Mouse (Mus musculus) gastrocnemius, postnatal 10 days (tissue): ENCODE results near the gene Lypla2. TPM values are rescaled to one million over a fixed set of nuclear protein-coding genes. Genes with fewer than 3 reads are reported as not detected.
"Not testable (repeated sequence)": the region's sequence is repeated elsewhere in the genome, so short reads cannot be mapped to it uniquely, and the experiment has no call there.

ENCODE experiments used
- DNase-seq: peaks from one replicate; pipeline ENCODE4 v3.0.0; 2021; ENCODE audit warnings: mixed read lengths
- long read RNA-seq, 2 experiments: library from polyadenylated mRNA; stranded (forward); transcript quantifications; one replicate each; pipeline ENCODE4 v2.0.0; 2021
- total RNA-seq, 2 experiments: library from RNA; stranded (reverse); gene quantifications; 2 replicates each; pipeline ENCODE4 v1.2.3; 2021

Lypla2 gene
- total RNA-seq: 10 to 100 TPM; 31.4 to 35.0 TPM
- long read RNA-seq, experiment 1, transcript Lypla2-201 (10 exons, 1,626 nt): major isoform, 23 of 27 reads
- long read RNA-seq, experiment 1, partial matches to known transcripts: 0 of 27 reads
- long read RNA-seq, experiment 1, other reads (novel, unspliced or antisense): 3 of 27 reads
- long read RNA-seq, experiment 2, transcript Lypla2-201 (10 exons, 1,626 nt): major isoform, 46 of 52 reads
- long read RNA-seq, experiment 2, partial matches to known transcripts: 1 of 52 reads
- long read RNA-seq, experiment 2, other reads (novel, unspliced or antisense): 4 of 52 reads

DNA sequence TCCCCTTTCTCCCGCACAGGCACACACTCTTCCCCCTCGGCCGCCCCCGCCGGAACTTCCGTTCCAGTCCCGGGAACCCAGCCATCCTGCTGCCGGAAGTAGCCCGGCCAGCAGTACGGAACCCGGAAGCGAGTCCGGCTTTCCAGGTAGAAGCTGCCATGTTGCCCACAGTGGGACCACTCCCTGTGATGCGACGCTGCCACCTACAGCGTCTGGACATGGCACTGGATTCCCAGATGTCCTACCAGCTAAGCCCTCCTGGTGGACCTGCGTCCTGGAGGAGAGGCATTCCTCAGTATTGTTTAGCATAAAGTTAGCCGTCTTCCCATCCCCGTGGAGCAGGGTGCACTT is at the start of gene Lypla2:
Lypla2 (minus strand) TSS at position 71 of the 351 bp plus-strand sequence.
- DNase-seq: peak; percentile 90

GRCm38 (mm10) chr4:136021549-136022047 is 49.2 kb upstream of the Lypla2 start, which contains the start of gene Eloa:
TSS of gene Eloa (minus strand) at chr4:136021763.
- peak; percentile 100 for DNase-seq

GRCm38 (mm10) chr4:136020743-136021548 is 48.5 kb upstream of the Lypla2 start:
- DNase-seq: no peak

GRCm38 (mm10) chr4:136016059-136016602 is 43.7 kb upstream of the Lypla2 start:
- no peak for DNase-seq

DNA sequence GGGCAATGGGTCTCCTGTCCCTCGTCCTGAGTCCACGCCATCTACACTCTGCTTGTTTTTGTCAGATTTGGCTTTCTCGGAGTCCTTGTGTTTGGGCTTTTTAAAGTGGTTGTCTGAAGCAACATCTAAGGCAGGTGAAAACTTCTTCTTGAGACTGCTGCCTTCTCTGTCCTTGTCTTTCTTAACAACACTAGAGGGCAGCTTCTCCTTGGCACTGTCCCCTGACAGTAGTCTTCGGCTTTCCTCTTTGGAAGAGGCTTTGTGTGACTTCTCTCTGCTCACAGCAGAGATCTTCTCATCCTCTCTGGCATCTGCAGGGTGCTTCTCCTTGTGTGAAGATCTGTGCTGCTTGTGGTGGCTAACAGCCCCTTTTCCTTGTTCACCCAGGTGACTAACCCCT is 38.2 kb upstream of the Lypla2 start:
- DNase-seq: no peak

GRCm38 (mm10) chr4:136008782-136009447 is 36.5 kb upstream of the Lypla2 start:
- no peak for DNase-seq

- DNase-seq: no peak
These were observed 34.4 kb upstream of the Lypla2 start for GRCm38 (mm10) chr4:136006821-136007220.

DNA sequence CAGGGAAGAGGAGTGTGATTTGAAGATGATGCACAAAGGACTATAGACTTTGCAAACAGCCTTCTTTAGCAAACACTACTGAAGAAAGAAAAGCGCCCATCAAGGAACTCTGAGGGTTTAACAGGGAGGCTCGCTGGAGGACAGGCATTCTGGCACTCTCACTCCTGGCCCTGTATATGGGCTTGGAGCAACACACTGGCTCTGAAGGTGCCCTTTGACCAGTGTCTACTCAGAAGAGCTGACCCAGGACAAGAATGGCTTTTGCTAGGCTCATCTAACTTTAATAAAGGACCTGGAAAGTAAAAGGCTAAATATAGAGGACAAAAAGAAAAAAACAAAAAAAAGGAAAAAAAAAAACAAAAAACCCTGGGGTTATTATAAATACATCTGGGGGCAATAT is 32.5 kb upstream of the Lypla2 start:
- no peak for DNase-seq

DNA sequence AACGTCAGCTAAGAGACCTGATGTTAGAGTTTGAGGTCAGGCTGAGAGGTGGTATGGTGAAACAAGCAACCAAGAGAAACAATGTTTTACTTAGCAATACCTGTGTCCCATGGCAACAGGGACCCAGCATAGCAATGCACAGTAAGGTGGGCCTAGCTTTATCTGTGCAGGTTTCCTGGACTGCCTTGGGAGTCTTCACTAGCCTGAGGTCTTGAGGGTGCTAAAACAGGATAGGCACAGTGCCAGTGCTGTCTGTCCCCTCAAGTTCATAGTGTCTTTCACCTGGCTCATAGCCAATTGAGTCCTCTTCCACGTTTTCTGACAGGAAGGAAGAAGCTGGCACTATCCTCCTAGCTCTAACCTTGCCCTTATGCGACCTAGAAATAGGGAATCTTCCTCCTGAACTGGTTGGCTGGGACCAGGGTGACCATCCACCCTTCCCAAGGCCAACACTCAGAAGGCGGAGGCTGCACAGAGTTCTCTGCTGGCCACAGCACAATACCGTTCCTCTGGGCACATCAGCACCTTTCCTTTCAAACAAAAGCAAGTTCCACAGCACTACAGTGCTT is 31.8 kb upstream of the Lypla2 start:
- no peak for DNase-seq

DNA sequence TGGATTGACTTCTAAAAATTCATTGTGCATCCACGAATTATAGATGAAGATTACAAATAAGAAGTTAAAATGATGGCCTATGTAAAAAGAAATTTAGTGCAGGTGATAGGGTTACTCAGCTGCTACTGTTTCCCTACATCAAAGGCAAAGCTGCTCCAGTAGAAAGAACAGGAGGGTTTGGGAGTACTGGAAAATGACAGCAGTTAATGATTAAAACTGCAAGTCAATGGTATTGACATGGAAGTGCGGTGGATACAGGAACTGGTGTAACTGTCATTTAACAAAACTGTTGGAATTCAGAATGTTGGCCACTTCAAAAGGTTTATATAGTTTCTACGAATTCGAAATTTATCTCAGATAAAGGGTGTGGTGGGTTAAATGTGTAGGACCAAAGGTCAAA is 22.7 kb upstream of the Lypla2 start:
- no peak for DNase-seq

GRCm38 (mm10) chr4:135993941-135994340 is 21.5 kb upstream of the Lypla2 start:
- DNase-seq: no peak

GRCm38 (mm10) chr4:135987714-135988113 is 15.3 kb upstream of the Lypla2 start:
- no peak for DNase-seq

GRCm38 (mm10) chr4:135986943-135987710 is 14.7 kb upstream of the Lypla2 start, which contains the start of gene Pithd1:
TSS of gene Pithd1 (minus strand) at chr4:135987264.
- peak; percentile 93 for DNase-seq

GRCm38 (mm10) chr4:135986301-135986942 is 14.0 kb upstream of the Lypla2 start:
- DNase-seq: no peak

DNA sequence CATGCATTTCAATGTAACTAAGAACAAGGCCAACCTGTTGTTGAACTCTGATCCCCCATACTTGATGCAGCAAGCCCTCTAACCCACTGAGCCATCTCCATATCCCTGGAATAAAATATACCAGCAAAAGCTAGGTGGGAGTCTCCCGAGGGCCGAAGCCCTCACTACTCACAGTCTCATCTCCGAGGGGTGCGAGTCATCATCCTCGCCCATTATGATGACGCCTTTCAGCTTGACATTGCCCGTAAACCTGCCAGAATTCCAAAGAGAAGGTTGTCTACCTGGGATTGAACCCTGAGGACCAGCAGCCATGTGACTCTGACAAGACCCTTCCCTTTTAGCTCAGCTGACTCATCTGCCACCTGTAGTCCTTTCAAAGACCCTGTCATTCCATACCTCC is 13.3 kb upstream of the Lypla2 start:
- DNase-seq: no peak

DNA sequence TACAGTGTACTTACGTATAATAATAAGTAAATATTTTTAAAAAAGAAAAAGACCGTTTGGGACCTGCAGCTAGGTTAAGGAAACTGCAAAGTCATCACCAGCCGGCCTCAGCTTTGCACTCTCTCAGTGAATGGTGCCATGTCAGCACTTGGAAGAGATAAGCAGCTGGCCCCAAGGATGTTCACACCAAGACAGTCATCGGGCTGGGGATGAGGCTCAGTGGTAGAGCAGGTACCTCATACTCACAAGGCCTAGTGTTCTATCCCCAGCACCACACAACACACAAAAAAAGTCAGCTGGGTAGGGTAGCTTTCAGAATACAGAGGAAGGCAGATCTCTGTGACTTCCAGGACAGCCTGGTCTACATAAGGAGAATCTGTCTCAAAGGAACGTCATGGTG is 12.8 kb upstream of the Lypla2 start:
- no peak for DNase-seq

GRCm38 (mm10) chr4:135984556-135984955 is 12.1 kb upstream of the Lypla2 start:
- DNase-seq: no peak

- DNase-seq: no peak
These were observed 9.2 kb upstream of the Lypla2 start for GRCm38 (mm10) chr4:135981524-135982063.

GRCm38 (mm10) chr4:135980223-135980622 is 7.8 kb upstream of the Lypla2 start:
- not testable (repeated sequence) for DNase-seq

- no peak for DNase-seq
These were observed 3.7 kb upstream of the Lypla2 start for GRCm38 (mm10) chr4:135976146-135976545.
